Comparison of ENCODE assay signal across 8 mouse cellular contexts in the genomic region with DNA sequence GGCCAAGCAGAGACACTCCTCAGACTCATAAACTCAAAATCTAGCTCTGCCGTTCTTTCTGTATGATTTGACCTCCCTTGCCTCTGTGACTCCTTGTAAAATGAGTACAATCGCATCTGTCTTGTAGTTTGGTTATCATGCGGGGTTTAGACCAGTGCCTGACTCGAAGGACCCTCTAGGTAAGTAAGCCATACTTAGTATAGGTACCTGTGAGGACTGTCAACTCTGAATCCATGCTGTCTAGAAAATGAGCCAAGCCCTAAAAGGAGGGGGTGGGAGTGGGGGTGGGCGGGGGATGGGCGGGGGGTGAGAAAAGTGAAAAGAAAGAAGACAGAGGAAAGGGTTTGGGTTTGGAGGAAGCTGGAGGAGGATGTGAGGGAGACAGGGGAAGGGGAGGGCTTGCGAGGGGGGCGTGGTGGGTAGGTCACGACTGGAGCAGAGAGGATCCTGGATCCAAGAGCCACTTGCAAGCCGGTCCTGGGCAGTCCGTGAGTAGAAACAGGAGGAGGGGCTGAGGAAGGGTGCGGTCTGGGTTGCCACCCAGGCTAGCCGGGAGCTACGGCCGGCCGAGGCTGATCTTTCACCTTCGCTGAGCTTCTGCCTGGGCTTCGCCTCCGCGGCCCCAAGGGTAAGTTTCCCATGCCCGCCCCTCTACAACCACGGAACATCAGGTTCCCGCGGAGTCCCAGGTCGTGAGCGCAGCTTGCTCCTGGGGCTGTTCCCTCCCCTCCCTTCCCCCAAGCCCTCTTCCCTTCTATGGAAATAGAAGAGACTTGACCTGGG. TPM values are rescaled to one million over a fixed set of nuclear protein-coding genes. Genes with fewer than 3 reads are reported as not detected.
DNase-seq lines count a peak whose midpoint lies in the region; ATAC-seq lines count a peak whose summit lies in the region.

A gene (plus strand): TSS at position 404 of the 783 bp plus-strand sequence.

- peak within 1 kb of the TSS; percentile 62 for H3K4me2 ChIP-seq in lung, embryonic 16.5 days (ENCODE audit: low read depth, low read length)

- intact Hi-C loops in heart, postnatal 10 days (cut with DNase I) = loop anchor here (5.0 kb wide), 1 partner anchor 119 kb away; no protein-coding TSS in a partner anchor

- H3K36me3 ChIP-seq in lung, embryonic 16.5 days (ENCODE audit: control insufficient read depth, insufficient read depth, low read length) = no peaks in the 10 kb centered on the region; the same call in 1 of the 2 replicates

- DNase-seq in 3T3-L1 (ENCODE audit: low read depth, low spot score) = peak; percentile 83
- peak; percentile 39 for DNase-seq in WW6 (ENCODE audit: low read depth, low spot score)
- peak; percentile 63 to 70 for DNase-seq in heart, postnatal 10 days
- DNase-seq in large intestine, adult 2 months (ENCODE audit: low read depth, low spot score) = peak; percentile 52
- DNase-seq in retina, postnatal 1 day = peak; percentile 46
- DNase-seq in cerebellum, postnatal 4 days (ENCODE audit: low spot score in 2 of 2) = no peak

- 5% methylated on average over 26 of the region's 26 CpGs for WGBS in large intestine, adult 2 months
- WGBS in lung, embryonic 16.5 days = 9% methylated on average over 26 of the region's 26 CpGs

- peaks cover 14% of the 10 kb centered on the region for H3K4me1 ChIP-seq in lung, embryonic 16.5 days (replicated peaks; ENCODE audit: control insufficient read depth, insufficient read depth, low read length)

- peak within 1 kb of the TSS; percentile 72 for H3K9ac ChIP-seq in lung, embryonic 16.5 days (ENCODE audit: low read length)

- ATAC-seq in erythroid progenitor cell, adult 5-6 weeks (replicated peaks; ENCODE audit: low FRiP score, poor library complexity, severe bottlenecking) = no peak
- peak; percentile 92 for ATAC-seq in lung, embryonic 16.5 days (ENCODE audit: low read depth)

- H3K27ac ChIP-seq in lung, embryonic 16.5 days (ENCODE audit: low read length) = peak within 1 kb of the TSS; percentile 76

- no peaks in the 10 kb centered on the region for H3K27me3 ChIP-seq in lung, embryonic 16.5 days (ENCODE audit: control insufficient read depth, insufficient read depth, low read depth, low read length)

- peak within 1 kb of the TSS; percentile 63 for H3K4me3 ChIP-seq in lung, embryonic 16.5 days (ENCODE audit: low read length)

- H3K9me3 ChIP-seq in lung, embryonic 16.5 days (ENCODE audit: control insufficient read depth, low read length) = no peaks in the 10 kb centered on the region

RNA-seq across cellular contexts. Expression of the gene that starts here (rescaled TPM):
- 31.9 and 90.1 TPM in 2 replicates for total RNA-seq in erythroid progenitor cell, adult 5-6 weeks (2015; ENCODE audit: low replicate concordance)
- 30.9 and 46.4 TPM in 2 replicates for total RNA-seq in erythroid progenitor cell, adult 5-6 weeks (2017; ENCODE audit: low replicate concordance)
- 10 to 100 TPM; 46.6 to 49.2 TPM for total RNA-seq in heart, postnatal 10 days (2021)
- 6.5 and 7.3 TPM in 2 replicates for polyA plus RNA-seq in large intestine, adult 2 months (2012; rRNA removed)
- 95.7 and 124 TPM in 2 replicates for polyA plus RNA-seq in lung, embryonic 16.5 days (2015; fragmentation: Nextera tagmentation; extraction: Ambion mirVana)

Comparison
In these comparisons a context has a peak if more than half of its experiments do, and no peak if none do; other contexts are left out.
1. RNA of the gene that starts here (polyA plus RNA-seq): 95.7 to 124 TPM in lung, embryonic 16.5 days; 6.5 to 7.3 TPM in large intestine, adult 2 months; every median in the first group is over 10 times any median in the second.
2. DNase-seq: peak in 3T3-L1 (single experiment), WW6 (single experiment), heart, postnatal 10 days (2 of 2), large intestine, adult 2 months (single experiment) and retina, postnatal 1 day (single experiment); none in cerebellum, postnatal 4 days (0 of 2).